Mouse (Mus musculus) testis, adult 2 months (tissue): Measurements from ENCODE around the gene Susd3. TPM values are rescaled to one million over a fixed set of nuclear protein-coding genes. Genes with fewer than 3 reads are reported as not detected.
A peak's percentile ranks its signal among the peaks of the same experiment; 100 is the strongest.

Source experiments
- H3K27ac ChIP-seq: fragments of 200-500 bp; 2 replicates; pipeline ENCODE4 v1.5.1; 2012; ENCODE audit warnings: low read depth, low read length; ENCODE audit not compliant: control insufficient read depth, insufficient read depth
- H3K27me3 ChIP-seq: fragments of 200-500 bp; 2 replicates; pipeline ENCODE4 v1.6.1; 2012; ENCODE audit warnings: mild to moderate bottlenecking, low read length, moderate library complexity; ENCODE audit not compliant: control insufficient read depth, insufficient read depth
- H3K36me3 ChIP-seq: fragments of 200-500 bp; 2 replicates; pipeline ENCODE4 v1.6.1; 2012; ENCODE audit warnings: mild to moderate bottlenecking, low read length; ENCODE audit not compliant: control insufficient read depth, insufficient read depth
- H3K4me1 ChIP-seq: fragments of 200-500 bp; 2 replicates; pipeline ENCODE4 v1.6.1; 2012; ENCODE audit warnings: low read length; ENCODE audit not compliant: control insufficient read depth, insufficient read depth
- H3K4me3 ChIP-seq: fragments of 200-500 bp; 2 replicates; pipeline ENCODE4 v1.5.1; 2012; ENCODE audit warnings: low read depth, mild to moderate bottlenecking, low read length, moderate library complexity, mixed read lengths; ENCODE audit not compliant: control insufficient read depth
- CTCF ChIP-seq: fragments of 200-500 bp; IDR thresholded peaks from 2 replicates; pipeline ENCODE4 v1.5.1; 2012; ENCODE audit warnings: low read depth, mild to moderate bottlenecking, inconsistent platforms, low read length, moderate library complexity; ENCODE audit not compliant: control insufficient read depth, insufficient read depth, insufficient replicate concordance
- POLR2A ChIP-seq: fragments of 200-500 bp; IDR thresholded peaks from 2 replicates; pipeline ENCODE4 v1.6.1; 2012; ENCODE audit warnings: low read depth, mild to moderate bottlenecking, inconsistent platforms, low read length, moderate library complexity; ENCODE audit not compliant: control insufficient read depth
- polyA plus RNA-seq: library from polyadenylated mRNA; depleted of rRNA; stranded (reverse); fragments of >200 nt; gene quantifications from 2 replicates; pipeline ENCODE4 v1.2.3, GENCODE M21; 2012; rRNA removed

Susd3 gene
- 37.7 and 51.3 TPM in 2 replicates for polyA plus RNA-seq

GRCm38 (mm10) chr13:49248467-49248862, at the start of gene Susd3:
Gene Susd3, minus strand, starts transcription at chr13:49248706.
- H3K27me3 ChIP-seq, result no peaks in the 10 kb centered on the region
- peak within 1 kb of the TSS; percentile 81 for H3K27ac ChIP-seq
- H3K36me3 ChIP-seq, result no peaks in the 10 kb centered on the region
- H3K4me1 ChIP-seq, result peaks cover 17% of the 10 kb centered on the region
- peak within 1 kb of the TSS; percentile 82 for H3K4me3 ChIP-seq
- no peak for TF ChIP-seq CTCF
- TF ChIP-seq POLR2A, result no peak

GRCm38 (mm10) chr13:49296270-49296669, 47.8 kb upstream of the Susd3 start:
- TF ChIP-seq POLR2A (no peak), CTCF (no peak)
- Histone ChIP-seq H3K4me1 (no peaks in the 10 kb centered on the region; the same call in 1 of the 2 replicates), H3K27me3 (no peaks in the 10 kb centered on the region), H3K36me3 (no peaks in the 10 kb centered on the region), H3K27ac (no peak overlapping the region), H3K4me3 (no peak overlapping the region)

GRCm38 (mm10) chr13:49294108-49294507, 45.6 kb upstream of the Susd3 start:
- H3K27me3 ChIP-seq, result no peaks in the 10 kb centered on the region
- H3K36me3 ChIP-seq, result no peaks in the 10 kb centered on the region
- no peak overlapping the region for H3K27ac ChIP-seq
- TF ChIP-seq POLR2A (no peak), CTCF (no peak)
- H3K4me3 ChIP-seq, result no peak overlapping the region
- no peaks in the 10 kb centered on the region; the same call in 1 of the 2 replicates for H3K4me1 ChIP-seq

- Histone ChIP-seq H3K27me3 (no peaks in the 10 kb centered on the region), H3K4me1 (no peaks in the 10 kb centered on the region), H3K36me3 (no peaks in the 10 kb centered on the region), H3K27ac (no peak overlapping the region), H3K4me3 (no peak overlapping the region)
- TF ChIP-seq POLR2A (no peak), CTCF (no peak)
These were observed 43.4 kb upstream of the Susd3 start for GRCm38 (mm10) chr13:49291949-49292348.

GRCm38 (mm10) chr13:49291398-49291797, 42.9 kb upstream of the Susd3 start:
- Histone ChIP-seq H3K4me3 (no peak overlapping the region), H3K27me3 (no peaks in the 10 kb centered on the region), H3K4me1 (no peaks in the 10 kb centered on the region), H3K36me3 (no peaks in the 10 kb centered on the region), H3K27ac (no peak overlapping the region)
- TF ChIP-seq CTCF (peak; percentile 42; the same call in 1 of the 2 replicates), POLR2A (no peak)

GRCm38 (mm10) chr13:49287224-49287623, 38.7 kb upstream of the Susd3 start:
- no peak for TF ChIP-seq POLR2A
- TF ChIP-seq CTCF, result no peak
- H3K4me1 ChIP-seq, result no peaks in the 10 kb centered on the region; the same call in 1 of the 2 replicates

GRCm38 (mm10) chr13:49286750-49287149, 38.2 kb upstream of the Susd3 start:
- TF ChIP-seq CTCF (no peak), POLR2A (no peak)
- Histone ChIP-seq H3K4me3 (no peak overlapping the region), H3K36me3 (no peaks in the 10 kb centered on the region), H3K27ac (no peak overlapping the region), H3K4me1 (no peaks in the 10 kb centered on the region; the same call in 1 of the 2 replicates), H3K27me3 (no peaks in the 10 kb centered on the region)

More at GRCm38 (mm10) chr13:49287224-49287623, 38.7 kb upstream of the Susd3 start:
- Histone ChIP-seq H3K36me3 (no peaks in the 10 kb centered on the region), H3K4me3 (no peak overlapping the region), H3K27ac (no peak overlapping the region), H3K27me3 (no peaks in the 10 kb centered on the region)
